Mouse (Mus musculus) thymus, adult 18-20 months (tissue): Measurements from ENCODE around the gene Sufu.

Source experiments
- DNase-seq, 2 experiments: peaks; one replicate each; pipeline ENCODE4 v3.0.0; 2022; ENCODE audit warnings: mixed read lengths in 2 of 2

Gene Sufu

DNA sequence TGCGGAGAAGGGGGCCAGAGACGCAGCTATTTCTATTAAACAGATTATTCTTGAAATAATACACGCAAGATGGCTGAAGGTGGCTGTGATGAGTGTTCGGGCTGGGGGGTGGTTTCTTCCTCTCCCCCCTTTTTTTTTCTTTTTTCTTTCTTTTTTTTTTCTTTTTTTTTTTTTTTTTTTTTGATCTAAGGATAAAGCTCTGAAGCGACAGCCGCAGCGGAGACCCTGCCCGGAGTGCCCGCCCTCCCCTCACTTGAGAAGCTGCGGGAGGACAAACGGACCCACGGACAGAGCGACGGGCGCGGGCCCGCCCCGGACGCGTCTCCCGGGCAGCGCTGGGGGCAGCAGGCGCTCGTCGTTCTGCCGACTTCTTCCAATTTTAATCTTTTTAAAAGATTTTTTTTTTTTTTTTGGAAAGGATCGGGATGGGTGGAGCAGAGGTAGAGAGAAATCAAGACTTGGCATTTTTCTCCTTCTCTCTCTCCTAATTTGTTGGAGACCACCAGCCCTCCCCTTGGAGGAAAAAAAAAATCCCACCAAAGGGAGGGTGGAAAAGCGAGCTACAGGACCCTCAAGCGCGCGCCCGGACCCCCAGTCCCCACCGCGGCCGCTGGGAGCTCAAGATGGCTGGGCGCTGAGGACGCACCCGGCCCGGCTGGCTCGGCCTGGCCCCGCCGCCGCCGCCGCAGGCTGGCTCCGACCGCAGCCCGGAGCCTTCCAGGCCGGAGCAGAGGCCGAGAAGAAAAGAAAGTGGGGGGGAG is 104.1 kb downstream of the Sufu start:
- no peak for DNase-seq

DNA sequence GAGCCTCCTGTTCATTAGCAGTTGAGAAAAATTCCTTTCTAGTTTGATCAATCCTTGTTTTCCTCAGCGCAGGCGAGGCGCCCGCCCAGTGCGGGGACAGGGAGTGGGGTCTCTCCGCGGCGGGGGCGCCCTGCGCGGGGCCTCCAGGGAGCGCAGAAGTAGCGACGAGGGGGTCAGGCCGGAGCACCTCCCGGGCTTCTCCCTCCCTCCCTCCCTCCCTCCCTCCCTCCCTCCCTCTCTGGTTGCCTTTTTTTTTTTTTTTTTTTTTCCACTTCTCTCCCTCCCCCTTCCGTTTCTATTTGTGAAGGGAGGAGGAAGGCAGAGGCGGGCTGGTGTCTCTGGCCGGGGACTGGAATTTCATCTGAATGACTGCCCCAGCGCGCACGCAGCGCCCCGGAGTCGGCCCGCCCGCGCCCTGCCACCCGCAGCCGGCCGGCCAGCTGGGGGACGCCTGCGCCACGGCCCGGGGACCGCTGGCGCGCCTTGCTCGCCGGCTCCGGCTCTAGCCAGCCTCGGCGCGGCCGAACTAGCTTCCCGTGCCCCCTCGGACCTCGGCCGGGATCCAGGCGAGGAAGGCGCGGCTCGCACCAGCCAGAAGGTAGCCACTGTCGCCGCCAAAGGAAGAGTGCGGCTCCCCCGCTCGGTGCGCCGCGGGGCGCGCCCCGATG is 104.8 kb downstream of the Sufu start, which contains the start of gene Trim8:
TSS of gene Trim8 (plus strand) at position 302 of the 668 bp plus-strand sequence.
- peak; percentile 58 to 70 for DNase-seq

DNA sequence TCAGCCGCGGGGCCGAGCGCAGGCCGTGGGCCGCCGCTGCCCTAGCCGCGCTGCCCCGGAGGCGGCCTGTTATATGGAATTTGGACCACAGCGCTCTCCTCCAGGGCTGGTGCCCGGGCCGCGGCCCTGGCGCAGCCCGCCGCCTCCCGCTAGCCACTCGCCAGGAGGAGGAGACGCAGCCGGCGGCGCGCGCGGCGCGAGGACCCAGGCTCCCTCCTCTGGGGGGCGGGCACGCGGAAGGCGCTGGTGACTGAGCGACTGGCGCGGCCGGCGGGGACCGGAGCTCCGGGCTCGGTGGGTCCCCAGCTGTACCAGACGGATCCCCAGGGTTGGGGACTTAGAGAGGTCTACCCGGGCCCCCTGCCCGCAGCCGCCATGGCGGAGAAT is 105.4 kb downstream of the Sufu start:
- peak; percentile 79 to 80 for DNase-seq

DNA sequence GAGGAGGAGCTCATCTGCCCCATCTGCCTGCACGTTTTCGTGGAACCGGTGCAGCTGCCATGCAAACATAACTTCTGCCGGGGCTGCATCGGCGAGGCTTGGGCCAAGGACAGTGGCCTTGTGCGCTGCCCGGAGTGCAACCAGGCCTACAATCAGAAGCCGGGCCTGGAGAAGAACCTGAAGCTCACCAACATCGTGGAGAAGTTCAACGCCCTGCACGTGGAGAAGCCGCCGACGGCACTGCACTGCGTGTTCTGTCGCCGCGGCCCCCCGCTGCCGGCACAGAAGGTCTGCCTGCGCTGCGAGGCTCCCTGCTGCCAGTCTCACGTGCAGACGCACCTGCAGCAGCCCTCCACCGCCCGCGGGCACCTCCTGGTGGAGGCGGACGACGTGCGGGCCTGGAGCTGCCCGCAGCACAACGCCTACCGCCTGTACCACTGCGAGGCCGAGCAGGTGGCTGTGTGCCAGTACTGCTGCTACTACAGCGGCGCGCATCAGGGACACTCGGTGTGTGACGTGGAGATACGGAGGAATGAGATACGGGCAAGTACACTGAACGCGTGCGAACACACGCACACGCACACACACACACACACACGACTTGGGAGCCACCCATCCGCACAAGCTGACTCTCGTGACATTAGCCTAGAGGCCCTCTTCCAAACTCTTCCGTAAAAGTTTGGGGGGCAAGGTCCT is 105.9 kb downstream of the Sufu start:
- peak; percentile 88 to 89 for DNase-seq

DNA sequence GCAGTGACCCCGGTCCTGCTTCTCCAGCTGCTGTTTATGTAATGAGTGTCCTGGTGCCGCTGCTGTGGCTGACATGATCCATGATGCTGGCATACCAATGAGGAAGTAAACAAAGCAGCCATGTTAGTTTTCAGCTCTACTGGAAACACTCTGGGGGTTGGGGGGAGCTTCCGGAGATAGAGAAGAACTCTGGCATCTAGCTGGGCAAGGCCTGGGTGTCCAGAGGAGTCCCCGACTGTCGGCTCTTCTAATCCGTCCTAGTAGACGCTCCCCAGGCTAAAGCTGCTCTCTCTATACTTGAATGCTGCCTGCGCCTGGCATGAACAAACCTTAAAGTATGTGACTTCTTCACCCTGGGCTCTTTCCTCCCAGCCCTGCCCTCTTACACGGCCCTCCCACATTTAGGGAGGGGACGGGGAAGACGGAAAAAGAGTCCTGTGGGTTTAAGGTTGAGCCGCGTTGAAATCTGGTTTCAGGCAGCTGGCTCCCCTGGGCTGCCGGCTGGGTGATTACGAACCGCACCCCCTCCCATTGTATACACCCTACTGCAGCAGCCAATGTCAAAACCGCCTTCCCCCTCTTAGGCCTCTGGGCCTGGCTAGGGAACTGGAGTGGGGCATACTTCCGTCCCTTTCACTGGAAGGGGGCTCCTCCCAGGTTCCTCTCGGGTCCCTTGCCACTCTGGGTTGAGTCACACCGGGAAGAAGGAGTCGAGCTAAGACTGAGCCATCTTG is 106.8 kb downstream of the Sufu start:
- peak; percentile 78 to 87 for DNase-seq

DNA sequence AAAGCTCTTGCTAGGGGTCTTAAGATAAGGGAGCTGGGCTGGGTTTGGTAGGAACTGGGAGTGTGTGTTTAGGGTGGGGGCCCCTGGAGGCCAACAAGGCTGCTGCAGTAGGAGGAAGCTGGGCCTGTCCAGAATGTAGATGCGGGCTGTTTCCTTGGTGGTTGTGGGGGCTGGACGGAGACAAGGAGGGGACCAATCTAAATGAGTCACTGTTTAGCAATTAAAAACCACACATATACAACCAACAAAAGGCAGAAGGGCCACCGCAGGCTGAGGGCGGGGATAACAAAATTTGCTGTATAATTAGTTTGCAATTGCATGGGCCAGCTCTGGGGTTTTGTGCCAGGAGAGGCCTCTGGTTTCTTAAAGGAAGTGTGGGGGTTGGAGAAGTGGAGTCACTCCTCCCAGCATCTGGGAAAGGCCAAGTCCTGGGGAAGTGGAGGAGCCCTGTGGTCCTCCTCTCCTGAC is 107.4 kb downstream of the Sufu start:
- DNase-seq: no peak

DNA sequence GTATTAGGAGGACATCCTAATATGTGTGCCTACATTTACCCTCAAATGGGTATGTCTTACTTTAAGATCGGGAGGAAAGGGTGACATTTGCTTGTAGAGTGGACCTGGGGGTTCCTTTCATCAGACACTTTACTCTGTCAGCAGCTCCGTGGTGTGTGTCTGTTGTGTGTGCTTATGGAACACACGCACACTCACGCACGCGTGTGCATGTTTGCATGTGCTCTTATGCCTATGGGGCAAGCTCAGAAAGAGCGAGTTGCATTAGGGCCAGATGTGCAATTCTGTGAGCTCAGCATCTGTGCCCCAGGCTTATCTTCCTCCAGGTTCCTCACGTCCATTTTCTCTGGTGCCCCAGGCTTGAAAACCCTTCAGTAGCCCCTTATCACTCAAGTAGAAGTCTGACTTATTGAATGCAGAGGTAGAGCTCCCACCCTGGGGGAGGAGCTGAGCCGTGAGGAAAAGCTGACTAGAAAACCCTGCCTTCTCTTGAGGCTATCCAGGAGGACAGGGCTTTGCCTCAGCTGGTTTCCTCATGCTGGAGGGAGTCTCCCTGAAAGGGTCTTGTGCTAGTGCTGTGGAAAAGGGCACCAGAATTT is 108.2 kb downstream of the Sufu start:
- no peak for DNase-seq

DNA sequence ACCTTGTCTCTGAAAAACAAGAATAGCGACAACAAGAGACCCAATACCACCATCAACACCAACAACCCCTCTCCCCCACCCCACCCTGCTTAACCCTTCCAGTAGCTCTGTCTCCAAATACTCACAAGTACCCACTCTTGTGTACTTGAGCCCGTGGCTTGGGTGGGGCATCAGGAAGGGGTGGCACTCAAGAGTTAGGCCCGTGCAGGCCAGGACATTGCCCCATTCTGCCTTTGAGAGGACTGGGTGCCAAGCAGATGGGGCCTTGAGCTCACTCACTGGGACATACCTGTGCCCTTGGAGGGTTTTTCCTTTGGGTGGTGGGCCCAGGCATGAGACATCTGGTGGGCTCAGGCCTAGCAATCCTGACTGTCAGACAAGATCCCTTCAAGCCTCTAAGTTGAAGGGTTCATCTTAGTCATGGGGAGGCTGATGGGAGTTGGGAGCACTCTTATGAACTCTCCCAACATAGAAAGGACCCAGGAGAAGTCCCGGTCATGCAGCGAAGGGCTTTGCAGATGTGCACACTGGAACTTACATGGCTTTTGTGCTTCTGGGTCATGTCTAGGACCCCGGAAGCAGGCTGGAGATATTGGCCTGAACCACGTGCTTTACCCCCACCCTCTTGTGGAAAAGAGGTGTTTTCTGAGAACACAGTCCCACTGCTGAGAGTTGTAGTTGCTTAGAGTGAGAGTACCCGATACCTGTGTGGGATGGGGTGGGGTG is 109.1 kb downstream of the Sufu start:
- no peak for DNase-seq

DNA sequence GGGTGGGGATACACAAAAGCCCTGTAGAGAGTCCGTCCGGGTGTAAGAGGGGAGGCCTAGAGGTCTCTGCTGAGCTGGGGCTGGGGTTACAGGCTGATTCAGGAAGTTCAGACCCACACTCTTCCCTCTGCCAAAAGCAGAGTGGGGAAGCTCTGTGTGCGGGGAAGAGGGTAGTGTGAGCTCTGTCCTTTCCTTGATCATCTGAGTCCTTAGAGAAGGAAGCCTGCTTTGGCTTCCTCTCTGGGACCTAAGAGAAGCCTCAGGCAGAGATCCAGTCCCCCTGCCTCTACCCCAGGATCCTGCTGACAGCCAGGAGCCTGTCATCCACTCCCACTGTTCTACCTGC is 109.6 kb downstream of the Sufu start:
- no peak for DNase-seq

DNA sequence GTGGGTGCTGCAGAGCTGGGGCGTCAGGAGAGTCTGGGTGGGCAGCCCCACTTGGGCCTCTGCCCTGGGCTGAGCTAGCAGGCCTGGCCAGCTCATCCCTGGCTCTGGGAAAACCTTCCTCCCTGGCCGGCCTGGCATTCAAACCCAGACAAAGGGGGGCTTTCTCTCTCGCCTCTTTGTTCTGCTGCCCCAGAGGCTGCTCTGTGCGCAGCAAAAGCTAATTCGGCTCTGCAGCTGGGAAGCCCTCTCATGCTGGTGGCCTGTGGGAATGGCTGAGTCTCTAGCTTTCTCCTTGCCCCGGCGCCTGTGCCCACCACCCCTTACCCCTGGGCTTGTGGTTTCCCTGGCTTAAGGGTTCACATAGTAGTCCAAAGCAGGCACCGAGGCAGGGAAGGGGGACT is 110.5 kb downstream of the Sufu start:
- DNase-seq: no peak

DNA sequence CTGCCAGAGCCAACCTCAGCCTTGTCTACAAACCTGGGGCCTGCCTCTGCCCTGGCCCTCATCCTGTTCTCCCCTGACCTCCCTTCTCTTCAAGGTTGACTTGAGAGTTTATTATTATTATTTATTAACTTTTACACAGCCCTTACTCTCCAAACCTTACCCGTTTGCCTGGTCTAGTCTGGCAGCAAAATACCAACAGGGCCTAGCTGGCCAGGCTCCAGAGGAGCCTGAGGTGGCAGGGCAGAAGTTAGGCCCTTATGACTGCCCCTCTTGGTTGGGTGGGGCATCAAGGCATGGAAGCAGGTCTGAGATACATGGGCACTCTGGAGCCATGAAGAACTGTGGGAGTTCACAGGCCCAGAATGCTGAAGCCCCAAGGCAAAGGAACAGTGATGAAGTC is 111.1 kb downstream of the Sufu start:
- no peak for DNase-seq

DNA sequence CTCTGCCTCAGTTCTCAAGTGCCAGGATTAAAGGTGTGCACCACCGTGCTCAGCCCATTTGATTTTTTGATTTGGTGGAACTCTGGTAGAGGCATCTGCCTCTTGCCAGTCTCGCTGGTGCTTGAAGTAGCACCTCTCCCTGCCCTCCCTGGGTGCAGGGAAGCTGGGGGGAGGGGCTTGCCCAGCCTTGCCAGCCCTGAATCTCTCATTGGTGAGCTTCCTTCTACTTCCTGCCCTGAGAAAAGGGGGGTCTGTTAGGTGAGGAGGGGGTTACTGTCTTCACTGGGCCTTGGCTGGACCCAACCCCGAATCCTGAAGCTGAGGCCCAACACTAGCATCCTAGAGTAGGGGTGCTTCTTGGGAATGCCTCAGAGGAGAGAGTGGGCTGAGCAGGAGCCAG is 112.0 kb downstream of the Sufu start:
- DNase-seq: no peak

DNA sequence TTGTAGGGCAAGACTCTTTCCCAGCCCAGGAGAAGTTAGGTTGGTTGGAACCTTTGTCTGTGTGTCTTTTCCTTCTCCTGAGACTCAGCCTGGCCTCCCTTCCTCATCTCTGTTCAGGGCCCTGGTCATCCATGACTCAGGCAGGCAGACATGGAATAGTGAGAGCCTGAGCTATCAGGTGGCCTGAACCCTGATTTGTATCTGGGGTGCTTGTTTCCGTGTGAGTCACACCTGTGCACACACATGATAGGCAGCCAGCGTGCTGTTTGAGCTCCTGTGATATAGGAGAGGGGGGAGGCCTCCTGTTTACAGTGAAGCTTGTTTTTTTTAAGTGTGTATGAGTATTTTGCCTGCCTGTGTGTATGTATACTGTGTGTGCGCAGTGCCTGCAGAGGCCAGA is 112.5 kb downstream of the Sufu start:
- no peak for DNase-seq

DNA sequence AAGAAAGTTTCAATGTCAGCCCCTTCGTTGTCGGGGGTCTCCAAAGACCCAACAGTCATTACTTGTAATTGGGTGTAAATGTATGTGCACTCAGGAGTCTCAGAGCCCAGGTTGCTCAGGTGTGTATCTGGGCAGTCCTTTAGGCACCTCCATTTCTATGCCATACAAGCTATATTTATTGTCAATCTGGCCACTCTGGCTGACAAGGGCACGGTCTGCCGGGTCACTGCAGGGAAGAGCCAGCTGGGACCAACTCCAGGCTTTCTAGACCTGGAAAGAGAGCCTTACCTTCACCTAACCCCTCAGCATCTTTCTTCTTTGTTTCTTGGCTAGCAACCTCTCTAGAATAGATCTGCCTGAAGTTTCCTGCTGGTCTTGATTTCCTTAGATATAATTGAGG is 113.0 kb downstream of the Sufu start:
- DNase-seq: no peak

DNA sequence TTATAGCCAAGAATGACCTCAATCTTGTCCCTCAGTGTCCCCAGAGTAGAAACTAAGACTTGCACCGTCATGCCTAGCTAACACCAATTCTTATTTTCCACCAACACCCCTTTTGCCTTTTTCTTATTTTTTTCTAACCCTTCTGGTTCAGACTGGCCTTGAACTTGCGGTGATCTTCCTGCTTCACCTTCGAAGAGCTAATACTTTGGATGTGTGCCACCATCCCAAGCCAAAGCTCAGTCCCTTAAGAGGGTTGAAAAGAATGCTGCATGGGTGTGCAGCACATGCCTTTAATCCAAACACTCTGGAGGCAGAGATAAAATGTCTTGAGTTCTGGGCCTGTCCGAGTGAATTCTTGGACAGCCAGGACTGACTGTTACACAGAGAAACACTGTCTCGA is 113.7 kb downstream of the Sufu start:
- DNase-seq: no peak

DNA sequence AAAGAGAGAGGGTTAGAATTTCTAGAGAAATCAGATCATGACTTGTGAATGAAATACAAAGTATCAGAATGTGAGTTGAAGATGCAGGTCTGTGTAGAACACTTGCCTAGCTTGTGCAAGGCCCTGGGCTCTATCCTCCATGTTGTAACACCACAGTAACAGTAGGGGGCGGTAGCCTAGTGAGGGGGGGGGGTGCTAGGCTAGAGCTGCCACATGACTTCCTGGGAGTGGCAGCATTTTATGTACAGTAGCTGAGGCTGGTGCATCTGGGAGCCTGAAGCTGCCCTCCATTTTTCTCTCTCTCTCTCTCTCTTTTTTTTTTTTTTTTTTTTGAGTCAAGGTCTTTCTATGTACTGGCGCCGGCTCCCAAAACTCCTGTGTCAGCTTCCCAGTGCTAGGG is 114.1 kb downstream of the Sufu start:
- DNase-seq: no peak

DNA sequence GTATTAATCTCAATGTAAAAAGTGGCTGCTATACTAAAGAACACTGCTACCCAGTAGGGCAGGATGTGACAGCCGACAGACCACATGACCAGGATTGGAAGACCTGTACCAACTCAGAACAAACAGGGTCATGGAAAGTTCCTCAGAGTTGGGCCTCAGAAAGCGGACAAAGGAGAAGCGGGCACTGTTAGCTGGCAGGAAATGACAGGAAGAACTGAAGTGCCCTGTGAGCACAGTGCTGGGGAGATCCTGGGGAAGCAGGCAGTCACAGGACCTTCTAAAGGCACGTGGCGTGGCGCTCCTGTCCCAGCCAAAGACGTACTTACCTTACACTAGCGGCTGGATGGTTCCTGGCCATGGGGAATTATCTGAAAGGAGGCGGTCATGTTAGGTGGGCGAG is 114.6 kb downstream of the Sufu start:
- DNase-seq: no peak

DNA sequence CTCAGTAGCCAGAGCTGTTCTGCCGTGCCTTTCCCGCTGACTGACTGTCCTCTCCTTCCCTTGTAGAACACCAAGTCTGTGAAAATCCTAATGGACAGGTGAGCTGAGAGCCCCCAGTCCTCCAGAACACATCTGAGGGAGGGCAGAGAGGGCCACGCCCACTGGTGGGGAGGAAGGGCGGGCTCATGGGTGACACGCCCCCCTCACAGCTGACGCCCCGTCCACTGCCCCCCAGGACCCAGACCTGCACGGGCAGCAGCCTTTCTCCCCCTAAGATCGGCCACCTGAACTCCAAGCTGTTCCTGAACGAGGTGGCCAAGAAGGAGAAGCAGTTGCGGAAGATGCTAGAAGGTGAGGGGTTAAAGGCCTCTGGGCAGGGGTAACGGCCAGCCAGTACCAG is 117.7 kb downstream of the Sufu start:
- DNase-seq: no peak

DNA sequence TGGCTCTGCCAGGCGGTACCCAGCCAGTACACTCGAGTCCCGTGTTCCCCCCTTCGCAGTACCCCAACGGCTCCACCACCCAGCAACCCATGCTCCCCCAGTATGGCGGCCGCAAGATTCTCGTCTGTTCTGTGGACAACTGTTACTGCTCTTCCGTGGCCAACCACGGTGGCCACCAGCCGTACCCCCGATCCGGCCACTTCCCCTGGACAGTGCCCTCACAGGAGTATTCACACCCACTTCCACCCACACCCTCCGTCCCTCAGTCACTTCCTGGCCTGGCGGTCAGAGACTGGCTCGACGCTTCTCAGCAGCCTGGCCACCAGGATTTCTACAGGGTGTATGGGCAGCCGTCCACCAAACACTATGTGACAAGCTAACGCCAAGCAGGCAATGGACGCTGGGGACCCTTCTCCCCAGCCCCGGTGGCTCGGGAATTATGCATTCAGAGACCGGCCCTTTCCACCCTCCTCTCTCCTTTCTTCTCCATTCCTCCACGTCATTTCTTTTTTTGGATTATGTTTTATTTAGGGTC is 118.7 kb downstream of the Sufu start:
- DNase-seq: no peak

DNA sequence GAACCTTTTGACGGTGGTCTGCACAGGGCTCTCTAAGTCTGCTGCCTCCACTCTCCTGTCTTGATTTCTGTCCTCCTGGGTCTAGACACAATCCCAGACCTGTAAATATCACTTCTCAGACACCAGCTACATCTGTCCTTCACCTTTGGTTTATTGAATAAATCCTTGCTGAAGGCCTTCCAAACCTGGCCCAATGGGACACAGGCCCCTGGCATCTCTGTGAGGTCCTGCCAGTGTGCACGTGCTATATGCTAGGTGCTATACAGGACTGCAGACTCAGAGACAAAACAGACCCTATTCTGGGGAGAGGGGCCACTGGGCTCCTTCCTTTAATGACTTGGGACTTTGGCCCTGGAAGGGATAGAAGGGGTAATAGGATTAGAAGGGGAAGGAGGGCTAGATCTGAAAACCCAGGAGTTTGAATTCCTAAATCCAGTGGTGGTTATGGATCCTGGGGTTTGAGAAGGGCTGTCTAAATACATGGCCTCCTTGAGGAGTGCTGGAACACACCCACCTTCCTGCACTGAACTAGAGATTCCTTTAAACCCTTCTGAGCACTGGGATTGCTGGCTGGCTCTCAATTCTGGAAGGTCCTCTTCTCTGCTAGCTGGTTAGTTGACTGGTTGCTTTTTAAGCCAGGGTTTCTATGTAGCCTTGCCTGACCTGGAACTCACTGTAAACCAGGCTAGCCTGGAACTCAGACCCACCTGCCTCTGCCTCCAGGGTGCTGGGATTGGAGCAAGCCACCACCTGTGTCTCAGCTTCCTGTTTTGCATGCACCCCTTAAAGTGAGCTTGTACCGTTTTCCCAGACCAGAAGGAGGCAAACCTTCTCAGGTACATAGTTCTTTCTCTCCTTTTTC is 120.2 kb downstream of the Sufu start:
- peak in 1 of 2 experiments; percentile 69 for DNase-seq
